Mouse (Mus musculus): ENCODE results near the gene Cdrt4. TPM values are rescaled to one million over a fixed set of nuclear protein-coding genes. Genes with fewer than 3 reads are reported as not detected.

Cdrt4 gene
- polyA plus RNA-seq, 2 experiments = 0.36 to 0.52 TPM

- H3K4me2 ChIP-seq (replicated peaks; ENCODE audit: low read depth, low read length, severe bottlenecking) = no peak overlapping the region
- no peak overlapping the region for H3K27ac ChIP-seq (replicated peaks; ENCODE audit: low read depth, low read length)
- H3K27me3 ChIP-seq (ENCODE audit: control insufficient read depth, insufficient read depth, low read length) = no peaks in the 10 kb centered on the region
- H3K4me3 ChIP-seq (replicated peaks; ENCODE audit: low read length) = no peak overlapping the region
- no peak for TF ChIP-seq POLR2A (IDR thresholded peaks at IDR 0.05; ENCODE audit: borderline replicate concordance, extremely low read depth, insufficient read depth, insufficient read length)
- no peaks in the 10 kb centered on the region for H3K4me1 ChIP-seq (ENCODE audit: control insufficient read depth, insufficient read depth, low read length)
- DNase-seq (ENCODE audit: low spot score) (no peak), ATAC-seq (ENCODE audit: low FRiP score, low read depth) (no peak)
- H3K9ac ChIP-seq (ENCODE audit: low read depth, low read length, severe bottlenecking) = no peak overlapping the region
- WGBS = 79% methylated on average over 5 of the region's 5 CpGs
- no peaks in the 10 kb centered on the region for H3K9me3 ChIP-seq (ENCODE audit: control insufficient read depth, low read length)
- no peaks in the 10 kb centered on the region for H3K36me3 ChIP-seq (ENCODE audit: control insufficient read depth, insufficient read depth, low read length)
These were observed 19.9 kb upstream of the Cdrt4 start for GRCm38 (mm10) chr11:62931141-62931540.

- no peaks in the 10 kb centered on the region for H3K36me3 ChIP-seq (ENCODE audit: control insufficient read depth, insufficient read depth, low read length)
- H3K9me3 ChIP-seq (ENCODE audit: control insufficient read depth, low read length) = no peaks in the 10 kb centered on the region
- H3K27me3 ChIP-seq (ENCODE audit: control insufficient read depth, insufficient read depth, low read length) = no peaks in the 10 kb centered on the region
- no peak overlapping the region for H3K4me2 ChIP-seq (replicated peaks; ENCODE audit: low read depth, low read length, severe bottlenecking)
- ATAC-seq (ENCODE audit: low FRiP score, low read depth) (no peak), DNase-seq (ENCODE audit: low spot score) (no peak)
- 89% methylated on average over 9 of the region's 9 CpGs for WGBS
- no peak for TF ChIP-seq POLR2A (IDR thresholded peaks at IDR 0.05; ENCODE audit: borderline replicate concordance, extremely low read depth, insufficient read depth, insufficient read length)
- no peak overlapping the region for H3K27ac ChIP-seq (replicated peaks; ENCODE audit: low read depth, low read length)
- H3K4me3 ChIP-seq (replicated peaks; ENCODE audit: low read length) = no peak overlapping the region
- H3K4me1 ChIP-seq (ENCODE audit: control insufficient read depth, insufficient read depth, low read length) = no peaks in the 10 kb centered on the region
- no peak overlapping the region for H3K9ac ChIP-seq (ENCODE audit: low read depth, low read length, severe bottlenecking)
These were observed 17.9 kb upstream of the Cdrt4 start for GRCm38 (mm10) chr11:62933099-62933498.

- Histone ChIP-seq H3K9me3 (ENCODE audit: control insufficient read depth, low read length) (no peaks in the 10 kb centered on the region), H3K27me3 (ENCODE audit: control insufficient read depth, insufficient read depth, low read length) (no peaks in the 10 kb centered on the region), H3K4me3 (replicated peaks; ENCODE audit: low read length) (no peak overlapping the region), H3K36me3 (ENCODE audit: control insufficient read depth, insufficient read depth, low read length) (no peaks in the 10 kb centered on the region), H3K4me2 (replicated peaks; ENCODE audit: low read depth, low read length, severe bottlenecking) (no peak overlapping the region), H3K27ac (replicated peaks; ENCODE audit: low read depth, low read length) (no peak overlapping the region), H3K9ac (ENCODE audit: low read depth, low read length, severe bottlenecking) (no peak overlapping the region), H3K4me1 (ENCODE audit: control insufficient read depth, insufficient read depth, low read length) (no peaks in the 10 kb centered on the region)
- DNase-seq (ENCODE audit: low spot score) = no peak
- WGBS = 80% methylated on average over 11 of the region's 11 CpGs
- TF ChIP-seq POLR2A (IDR thresholded peaks at IDR 0.05; ENCODE audit: borderline replicate concordance, extremely low read depth, insufficient read depth, insufficient read length) = no peak
- no peak for ATAC-seq (ENCODE audit: low FRiP score, low read depth)
These were observed 16.0 kb upstream of the Cdrt4 start for GRCm38 (mm10) chr11:62934795-62935514.

- no peaks in the 10 kb centered on the region for H3K36me3 ChIP-seq (ENCODE audit: control insufficient read depth, insufficient read depth, low read length)
- DNase-seq (ENCODE audit: low spot score) = no peak
- no peaks in the 10 kb centered on the region for H3K4me1 ChIP-seq (ENCODE audit: control insufficient read depth, insufficient read depth, low read length)
- no peak overlapping the region for H3K27ac ChIP-seq (replicated peaks; ENCODE audit: low read depth, low read length)
- no peaks in the 10 kb centered on the region for H3K27me3 ChIP-seq (ENCODE audit: control insufficient read depth, insufficient read depth, low read length)
- no peak overlapping the region for H3K4me2 ChIP-seq (replicated peaks; ENCODE audit: low read depth, low read length, severe bottlenecking)
- H3K4me3 ChIP-seq (replicated peaks; ENCODE audit: low read length) = no peak overlapping the region
- no peak for TF ChIP-seq POLR2A (IDR thresholded peaks at IDR 0.05; ENCODE audit: borderline replicate concordance, extremely low read depth, insufficient read depth, insufficient read length)
- no peak overlapping the region for H3K9ac ChIP-seq (ENCODE audit: low read depth, low read length, severe bottlenecking)
- ATAC-seq (ENCODE audit: low FRiP score, low read depth) = no peak
- WGBS = 83% methylated on average over 6 of the region's 6 CpGs
- no peaks in the 10 kb centered on the region for H3K9me3 ChIP-seq (ENCODE audit: control insufficient read depth, low read length)
These were observed 13.0 kb upstream of the Cdrt4 start for GRCm38 (mm10) chr11:62937986-62938385.

- Histone ChIP-seq H3K36me3 (ENCODE audit: control insufficient read depth, insufficient read depth, low read length) (no peaks in the 10 kb centered on the region), H3K9ac (ENCODE audit: low read depth, low read length, severe bottlenecking) (no peak overlapping the region), H3K27me3 (ENCODE audit: control insufficient read depth, insufficient read depth, low read length) (no peaks in the 10 kb centered on the region), H3K27ac (replicated peaks; ENCODE audit: low read depth, low read length) (no peak overlapping the region), H3K4me3 (replicated peaks; ENCODE audit: low read length) (no peak overlapping the region), H3K4me1 (ENCODE audit: control insufficient read depth, insufficient read depth, low read length) (no peaks in the 10 kb centered on the region), H3K4me2 (replicated peaks; ENCODE audit: low read depth, low read length, severe bottlenecking) (no peak overlapping the region), H3K9me3 (ENCODE audit: control insufficient read depth, low read length) (no peaks in the 10 kb centered on the region)
- DNase-seq (ENCODE audit: low spot score) = no peak
- no peak for ATAC-seq (ENCODE audit: low FRiP score, low read depth)
- 75% methylated on average over 5 of the region's 5 CpGs for WGBS
- TF ChIP-seq POLR2A (IDR thresholded peaks at IDR 0.05; ENCODE audit: borderline replicate concordance, extremely low read depth, insufficient read depth, insufficient read length) = no peak
These were observed 12.1 kb upstream of the Cdrt4 start for GRCm38 (mm10) chr11:62938921-62939320.

All from limb, embryonic 14.5 days (tissue).